Mouse (Mus musculus) ES-Bruce4 (cell line): ENCODE results near the gene Actl11.

Experiments
- EP300 ChIP-seq: IDR thresholded peaks from 2 replicates; pipeline ENCODE4 v1.6.1; 2011; ENCODE audit warnings: low read depth, low read length; ENCODE audit not compliant: insufficient read depth
- POLR2A ChIP-seq: IDR thresholded peaks from one replicate; pipeline ENCODE4 v1.8.1; 2011; ENCODE audit warnings: low read length; ENCODE audit not compliant: insufficient read depth

GRCm38 (mm10) chr9:107900840-107901626 is 27.2 kb upstream of the Actl11 start:
- TF ChIP-seq POLR2A, result no peak
- peak; percentile 67; the same call in 1 of the 2 replicates for TF ChIP-seq EP300
